Mouse (Mus musculus): ENCODE measurements around the gene Pik3cd. TPM values are rescaled to one million over a fixed set of nuclear protein-coding genes. Genes with fewer than 3 reads are reported as not detected.
A peak's percentile ranks its signal among the peaks of the same experiment; 100 is the strongest.

The Pik3cd gene
- total RNA-seq, 2 experiments from 2014 or later = 3.8 to 6.5 TPM

GRCm38 (mm10) chr4:149690828-149691280, 11.5 kb downstream of the Pik3cd start:
- no peak for DNase-seq (ENCODE audit: low spot score in 2 of 2)

DNA sequence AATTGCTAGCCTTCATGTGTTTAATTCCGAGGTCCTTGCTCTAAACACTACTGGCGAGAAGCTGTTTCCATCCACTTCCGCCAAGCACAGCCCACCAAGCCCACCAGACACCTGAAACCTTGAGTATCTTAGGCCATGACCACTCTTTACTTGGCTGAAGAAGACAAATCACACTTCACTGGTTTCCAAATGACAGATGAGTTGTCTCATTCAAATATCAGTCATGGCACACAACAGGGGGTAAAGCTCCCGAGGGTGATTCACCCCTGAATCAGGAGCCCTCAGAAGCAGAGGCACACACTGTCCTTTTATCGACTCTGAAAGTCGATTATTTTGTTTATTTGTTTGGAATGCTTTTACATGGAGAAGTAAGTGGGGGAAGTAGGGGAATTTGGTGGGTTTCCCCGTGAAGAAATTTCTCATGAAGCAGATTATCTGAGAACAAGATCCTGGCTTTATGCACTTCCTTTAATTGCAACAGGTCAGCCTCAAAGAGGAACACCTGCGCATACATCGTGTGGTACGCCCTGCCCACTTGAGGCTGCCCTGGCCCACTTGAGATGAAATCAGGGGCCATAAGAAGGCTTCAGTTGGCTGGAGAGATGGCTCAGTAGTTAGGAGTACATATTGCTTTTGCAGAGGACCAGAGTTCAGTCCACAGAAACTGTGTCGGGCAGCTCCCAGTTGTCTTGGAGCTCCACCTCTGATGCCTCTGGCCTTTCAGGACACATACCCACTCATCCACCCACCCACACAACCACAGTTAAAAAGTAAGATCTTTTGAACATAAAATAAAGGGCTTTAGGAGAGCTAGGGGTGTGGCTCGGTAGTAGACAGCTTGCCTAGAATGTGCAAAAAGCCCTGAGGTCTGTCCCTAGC, 12.3 kb downstream of the Pik3cd start:
- no peak for DNase-seq (ENCODE audit: low spot score in 2 of 2)

DNA sequence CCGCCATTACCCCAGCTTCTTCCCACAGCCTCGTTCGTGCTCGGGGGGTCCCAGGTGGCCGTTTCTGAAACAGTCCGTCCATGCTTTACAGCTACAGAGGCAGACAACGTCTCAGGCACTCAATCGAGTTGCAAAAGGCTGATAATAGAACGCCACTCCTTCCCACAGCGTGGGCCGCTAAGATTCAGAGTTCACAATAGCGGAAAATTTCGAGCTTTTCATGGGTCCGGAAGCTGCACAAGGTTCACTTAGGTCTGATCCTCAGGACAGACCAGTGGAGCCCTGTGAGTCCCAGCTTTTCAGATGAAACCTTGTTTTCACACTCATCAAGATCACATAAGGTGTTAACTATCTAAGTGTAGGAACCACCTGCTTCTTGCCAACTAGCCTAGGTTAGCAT, 13.5 kb downstream of the Pik3cd start:
- no peak for DNase-seq (ENCODE audit: low spot score in 2 of 2)

DNA sequence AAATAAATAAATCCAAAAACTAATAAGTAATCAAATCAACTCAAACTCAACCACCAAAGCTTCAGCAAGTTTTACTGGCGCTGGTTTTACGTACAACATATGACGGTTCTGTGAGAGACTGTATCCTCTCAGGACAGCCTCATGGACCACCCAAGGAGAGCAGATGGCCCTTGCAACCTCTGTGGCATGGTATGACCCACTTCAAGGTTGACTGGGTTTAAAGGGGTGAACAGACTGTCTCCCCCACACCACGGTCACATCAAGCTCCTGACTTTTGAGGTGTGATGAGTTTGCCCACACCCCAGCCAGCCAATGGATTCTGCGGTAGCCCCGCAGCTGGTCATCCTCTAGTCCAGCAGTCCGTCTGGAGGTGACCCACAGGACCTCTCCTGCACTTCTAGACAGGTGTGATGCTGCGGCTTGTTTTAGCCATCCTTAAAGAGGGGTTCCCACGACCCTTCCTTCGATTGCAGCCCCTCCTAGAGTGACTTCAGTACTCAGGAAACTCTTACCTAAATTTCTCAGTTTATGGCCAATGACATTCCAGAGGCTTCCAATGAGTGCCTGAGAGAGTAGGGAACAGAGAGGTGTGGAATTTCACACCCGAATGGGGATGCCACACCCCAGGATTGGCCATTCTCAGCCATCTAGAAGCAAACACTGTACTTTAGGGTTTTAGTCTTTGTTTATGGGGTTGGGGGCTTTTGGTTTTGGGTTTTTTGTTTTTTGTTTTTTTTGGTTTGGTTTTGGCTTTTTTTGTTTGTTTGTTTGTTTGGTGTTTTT, 17.3 kb downstream of the Pik3cd start:
- no peak for DNase-seq (ENCODE audit: low spot score in 2 of 2)

GRCm38 (mm10) chr4:149683875-149684274, 18.5 kb downstream of the Pik3cd start:
- DNase-seq (ENCODE audit: low spot score in 2 of 2) = no peak

DNA sequence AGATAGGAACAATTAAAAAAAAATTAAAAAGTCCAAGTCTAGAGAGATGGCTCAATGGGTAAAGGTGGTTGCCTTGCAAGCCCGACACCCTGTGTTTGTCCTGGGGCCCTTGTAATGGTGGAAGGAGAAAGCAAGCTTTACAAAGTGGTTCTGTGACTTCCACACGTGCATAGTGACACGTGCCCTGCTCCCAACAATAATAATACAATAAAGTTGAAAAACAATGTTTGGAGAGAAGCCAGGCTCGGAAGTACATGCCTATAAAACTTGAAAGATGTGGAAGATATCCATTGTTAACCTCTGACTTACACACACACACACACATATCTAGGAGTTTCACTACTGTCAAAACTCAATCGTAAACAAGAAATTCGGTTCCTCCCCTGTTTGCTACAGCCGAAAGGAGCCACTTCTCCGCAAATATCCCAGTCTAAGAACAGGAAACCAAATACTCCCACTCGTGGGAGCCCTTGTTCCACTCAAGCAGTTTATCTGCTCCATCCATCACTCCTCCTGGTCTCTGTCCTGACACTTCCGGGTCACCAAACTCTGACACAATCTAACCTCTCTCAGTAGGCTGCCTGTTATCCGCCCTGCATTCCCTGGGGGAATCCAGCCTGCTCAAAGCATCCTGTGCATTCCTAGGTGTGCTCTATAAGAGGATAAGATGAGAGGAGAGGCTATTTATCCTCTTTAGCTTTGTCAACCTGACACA, 23.2 kb downstream of the Pik3cd start:
- no peak for DNase-seq (ENCODE audit: low spot score in 2 of 2)

- DNase-seq (ENCODE audit: low spot score in 2 of 2) = no peak
Measured at GRCm38 (mm10) chr4:149678006-149678405, 24.4 kb downstream of the Pik3cd start.

GRCm38 (mm10) chr4:149675378-149676261, 26.8 kb downstream of the Pik3cd start:
- DNase-seq (ENCODE audit: low spot score in 2 of 2) = peak; percentile 79 to 82

- DNase-seq (ENCODE audit: low spot score in 2 of 2) = no peak
Measured at GRCm38 (mm10) chr4:149674814-149675377, 27.5 kb downstream of the Pik3cd start.

DNA sequence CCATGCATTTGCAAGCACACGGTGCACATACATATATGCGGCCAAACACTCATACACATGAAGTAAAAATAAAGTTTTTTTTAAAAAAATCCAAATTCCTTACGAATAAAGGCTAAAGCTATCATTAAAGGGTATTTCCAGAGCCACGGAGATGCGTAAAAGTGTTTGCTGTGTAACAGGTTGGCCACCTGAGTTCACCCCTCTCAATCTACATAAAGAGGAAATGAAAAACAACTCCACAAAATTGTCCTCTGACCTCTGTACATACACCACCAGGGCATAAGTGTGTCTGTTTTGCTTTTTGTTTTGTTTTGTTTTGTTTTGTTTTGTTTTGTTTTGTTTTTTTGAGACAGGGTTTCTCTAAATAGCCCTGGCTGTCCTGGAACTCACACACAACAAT, 29.6 kb downstream of the Pik3cd start:
- no peak for DNase-seq (ENCODE audit: low spot score in 2 of 2)

GRCm38 (mm10) chr4:149671175-149671574, 31.2 kb downstream of the Pik3cd start:
- DNase-seq (ENCODE audit: low spot score in 2 of 2) = no peak

- DNase-seq (ENCODE audit: low spot score in 2 of 2) = no peak
Measured at GRCm38 (mm10) chr4:149665692-149666090, 36.7 kb downstream of the Pik3cd start.

DNA sequence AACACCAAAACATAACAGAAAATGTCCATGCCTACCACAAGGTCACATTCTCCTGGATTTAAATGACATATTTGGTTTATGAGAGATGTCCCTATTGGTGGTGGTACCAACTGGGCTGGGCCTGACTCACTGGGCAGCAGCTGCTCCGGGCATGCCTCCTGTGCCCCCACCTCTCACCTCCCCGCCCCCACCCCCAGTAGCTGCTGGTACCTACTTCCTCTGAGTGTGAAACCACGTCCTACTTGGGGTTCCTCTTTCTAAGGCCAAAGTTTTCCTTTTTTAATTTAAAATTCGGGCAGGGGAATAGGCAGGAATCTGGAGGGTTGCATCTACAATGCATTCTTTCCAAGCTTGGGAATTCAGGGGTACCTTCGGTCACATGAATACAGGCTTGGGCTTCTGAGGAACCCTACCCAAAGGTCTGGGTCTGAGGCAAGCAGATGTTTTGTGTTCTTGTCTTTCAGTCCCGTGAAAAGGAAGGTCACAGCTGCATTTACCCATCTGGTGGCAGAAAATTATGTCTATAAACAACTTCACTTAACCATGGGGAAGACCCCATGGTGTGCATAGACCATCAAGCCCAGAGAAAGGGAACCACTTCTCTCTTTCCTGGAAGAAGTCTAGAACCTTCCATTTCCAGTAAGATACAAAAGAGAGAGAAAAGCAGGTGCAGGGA, 37.2 kb downstream of the Pik3cd start:
- no peak for DNase-seq (ENCODE audit: low spot score in 2 of 2)

DNA sequence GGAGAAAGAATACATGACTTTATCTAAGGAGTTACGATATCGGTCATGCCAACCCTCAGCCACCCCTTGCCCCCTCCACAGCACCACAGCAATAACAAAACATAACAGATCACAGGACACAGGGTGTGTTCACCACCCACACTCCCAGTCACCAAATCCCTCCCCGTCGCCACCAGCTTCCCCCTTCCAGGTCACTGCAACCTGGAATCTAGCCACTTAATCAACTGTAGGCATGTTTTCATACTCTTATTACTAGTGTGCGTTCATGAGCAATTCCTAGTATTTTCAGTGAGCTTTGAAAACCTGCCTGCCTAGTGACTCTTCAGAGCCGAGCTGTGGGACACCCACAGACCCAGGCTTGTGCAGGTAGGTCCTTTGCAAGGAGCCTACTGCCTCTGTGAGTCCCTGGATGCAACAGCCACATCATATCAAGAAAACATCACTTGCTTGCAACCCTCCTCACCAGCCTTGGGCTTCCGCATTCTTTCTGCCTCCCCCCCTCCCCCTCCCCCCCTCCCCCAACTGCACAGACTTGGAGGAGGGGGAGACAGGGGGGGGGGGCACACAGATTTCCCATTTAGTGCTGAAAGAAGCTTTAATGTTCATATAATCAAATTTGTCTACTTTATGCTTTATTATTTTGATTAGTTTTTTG, 38.4 kb downstream of the Pik3cd start:
- DNase-seq (ENCODE audit: low spot score in 2 of 2) = no peak

- DNase-seq (ENCODE audit: low spot score in 2 of 2) = no peak
Measured at GRCm38 (mm10) chr4:149661967-149662589, 40.3 kb downstream of the Pik3cd start.

GRCm38 (mm10) chr4:149660598-149660997, 41.8 kb downstream of the Pik3cd start:
- no peak for DNase-seq (ENCODE audit: low spot score in 2 of 2)

DNA sequence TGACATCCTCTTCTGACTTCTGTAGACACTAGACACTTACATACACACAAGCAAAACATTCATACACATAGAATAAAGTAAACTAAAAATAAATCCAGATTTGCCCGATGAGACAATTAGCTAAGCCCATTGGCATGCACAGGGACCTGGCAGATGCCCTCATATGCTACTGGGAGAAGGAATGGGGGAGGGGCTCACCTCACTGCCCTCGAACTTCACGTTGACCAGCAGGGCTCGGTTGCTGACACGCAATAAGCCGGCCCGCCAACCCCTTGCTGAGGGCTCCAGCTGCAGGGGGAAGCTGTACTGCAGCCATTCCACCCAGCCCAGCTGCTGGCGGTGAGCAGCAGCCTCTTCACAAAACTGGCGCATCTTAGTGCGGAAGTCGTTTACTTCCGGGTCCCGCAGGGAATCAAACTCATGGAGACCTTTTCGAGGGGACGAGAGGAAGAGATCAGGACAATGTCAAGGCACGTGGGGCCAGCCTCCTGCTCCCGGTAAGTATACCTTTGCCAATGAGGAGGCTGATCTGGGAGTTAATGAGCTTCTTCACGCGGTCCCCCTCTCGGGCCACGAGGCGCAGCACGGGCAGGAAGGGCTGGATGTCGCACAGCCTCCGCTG, 42.8 kb downstream of the Pik3cd start:
- DNase-seq (ENCODE audit: low spot score in 2 of 2) = no peak

DNA sequence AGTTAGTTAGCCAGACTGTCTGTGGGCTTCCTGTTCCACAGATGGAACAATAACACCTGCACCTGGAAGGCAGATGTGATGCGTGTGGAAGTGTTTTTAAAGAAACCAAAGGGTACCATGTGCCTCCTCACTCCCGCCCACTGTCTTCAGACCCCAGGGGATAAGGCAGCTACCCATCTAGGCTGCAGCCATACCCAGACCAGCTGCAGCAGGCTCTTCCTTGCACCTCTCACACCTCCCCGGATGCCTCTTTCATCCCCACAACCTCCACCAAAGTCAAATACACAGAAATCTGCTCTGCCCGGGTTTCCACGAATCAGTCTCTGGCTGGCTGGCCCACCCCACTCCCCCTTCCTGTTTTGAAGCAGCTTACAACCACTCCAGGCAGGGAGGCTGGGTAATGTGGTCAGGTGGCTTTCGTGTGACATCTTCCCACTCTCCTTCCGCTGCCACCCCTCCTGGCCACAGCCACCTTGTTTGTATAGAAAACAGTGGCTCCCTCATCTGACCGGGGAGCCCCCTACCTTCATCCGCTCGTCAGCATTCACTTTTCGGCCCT, 44.4 kb downstream of the Pik3cd start:
- no peak for DNase-seq (ENCODE audit: low spot score in 2 of 2)
